Mouse (Mus musculus): ENCODE measurements around the gene Zfp62. TPM values are rescaled to one million over a fixed set of nuclear protein-coding genes. Genes with fewer than 3 reads are reported as not detected.

Zfp62 gene
- polyA plus RNA-seq, 1 experiment from 2014 or later = 11.7 TPM

- H3K4me2 ChIP-seq (ENCODE audit: low read depth, low read length) = peak within 1 kb of the TSS; percentile 98
- peak within 1 kb of the TSS; percentile 74 for H3K4me3 ChIP-seq (ENCODE audit: low read depth, low read length)
- H3K27ac ChIP-seq (ENCODE audit: low read length) = peak within 1 kb of the TSS; percentile 95
- H3K36me3 ChIP-seq (ENCODE audit: control insufficient read depth, insufficient read depth) = no peaks in the 10 kb centered on the region
- no peaks in the 10 kb centered on the region for H3K27me3 ChIP-seq (ENCODE audit: control insufficient read depth, insufficient read depth, low read depth, low read length)
- ATAC-seq (ENCODE audit: low read depth) = peak; percentile 88
- peak within 1 kb of the TSS; percentile 75 for H3K9ac ChIP-seq (ENCODE audit: low read depth, low read length)
- under 1% methylated on average over 57 of the region's 60 CpGs for WGBS (ENCODE audit: insufficient replicate concordance)
- no peaks in the 10 kb centered on the region for H3K9me3 ChIP-seq (replicated peaks; ENCODE audit: control insufficient read depth, low read length)
- peaks cover 55% of the 10 kb centered on the region for H3K4me1 ChIP-seq (ENCODE audit: control insufficient read depth, low read depth, low read length)
These were observed 40.9 kb downstream of the Zfp62 start, which contains the start of gene Mgat1 for GRCm38 (mm10) chr11:49243727-49244594. Gene Mgat1, plus strand, starts transcription at chr11:49244191.

- peak overlapping the region; percentile 74 for H3K4me3 ChIP-seq (ENCODE audit: low read depth, low read length)
- no peak for ATAC-seq (ENCODE audit: low read depth)
- H3K27ac ChIP-seq (ENCODE audit: low read length) = peak overlapping the region; percentile 95
- H3K4me1 ChIP-seq (ENCODE audit: control insufficient read depth, low read depth, low read length) = peaks cover 61% of the 10 kb centered on the region
- no peaks in the 10 kb centered on the region for H3K9me3 ChIP-seq (replicated peaks; ENCODE audit: control insufficient read depth, low read length)
- no peaks in the 10 kb centered on the region for H3K27me3 ChIP-seq (ENCODE audit: control insufficient read depth, insufficient read depth, low read depth, low read length)
- peak overlapping the region; percentile 98 for H3K4me2 ChIP-seq (ENCODE audit: low read depth, low read length)
- no peaks in the 10 kb centered on the region for H3K36me3 ChIP-seq (ENCODE audit: control insufficient read depth, insufficient read depth)
- H3K9ac ChIP-seq (ENCODE audit: low read depth, low read length) = peak overlapping the region; percentile 75
- 6% methylated on average over 4 of the region's 4 CpGs for WGBS (ENCODE audit: insufficient replicate concordance)
These were observed 41.5 kb downstream of the Zfp62 start for GRCm38 (mm10) chr11:49244595-49244930.

DNA sequence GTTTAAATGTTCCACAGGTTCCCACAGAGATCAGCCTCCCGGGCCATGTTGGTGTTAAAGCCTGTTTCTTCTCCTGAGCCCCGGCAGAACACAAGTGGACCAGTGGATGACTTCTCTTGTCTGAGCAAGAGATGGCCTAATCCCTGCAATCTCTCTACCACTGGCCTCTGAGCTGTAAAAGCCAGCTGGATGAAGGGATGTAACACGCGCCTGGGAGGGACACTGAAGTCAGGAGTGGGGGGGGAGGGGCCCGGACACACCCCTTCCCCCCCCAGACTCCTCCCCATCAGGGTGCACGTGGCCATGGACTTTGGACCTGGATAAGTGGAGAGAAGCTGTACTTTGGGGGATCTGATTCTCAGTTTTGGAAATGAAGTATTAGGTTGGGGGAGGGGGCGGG, 42.1 kb downstream of the Zfp62 start:
- peak overlapping the region; percentile 50 for H3K4me3 ChIP-seq (ENCODE audit: low read depth, low read length)
- H3K36me3 ChIP-seq (ENCODE audit: control insufficient read depth, insufficient read depth) = no peaks in the 10 kb centered on the region
- peak overlapping the region; percentile 95 for H3K27ac ChIP-seq (ENCODE audit: low read length)
- H3K4me2 ChIP-seq (ENCODE audit: low read depth, low read length) = peak overlapping the region; percentile 98
- H3K27me3 ChIP-seq (ENCODE audit: control insufficient read depth, insufficient read depth, low read depth, low read length) = no peaks in the 10 kb centered on the region
- peaks cover 64% of the 10 kb centered on the region for H3K4me1 ChIP-seq (ENCODE audit: control insufficient read depth, low read depth, low read length)
- WGBS (ENCODE audit: insufficient replicate concordance) = 29% methylated on average over 7 of the region's 7 CpGs
- H3K9me3 ChIP-seq (replicated peaks; ENCODE audit: control insufficient read depth, low read length) = no peaks in the 10 kb centered on the region
- ATAC-seq (ENCODE audit: low read depth) = no peak
- H3K9ac ChIP-seq (ENCODE audit: low read depth, low read length) = peak overlapping the region; percentile 54; the same call in 1 of the 2 replicates

GRCm38 (mm10) chr11:49245634-49246415, 42.7 kb downstream of the Zfp62 start:
- Histone ChIP-seq H3K36me3 (ENCODE audit: control insufficient read depth, insufficient read depth) (no peaks in the 10 kb centered on the region), H3K27ac (ENCODE audit: low read length) (peak overlapping the region; percentile 95), H3K4me3 (ENCODE audit: low read depth, low read length) (peak overlapping the region; percentile 50), H3K9me3 (replicated peaks; ENCODE audit: control insufficient read depth, low read length) (no peaks in the 10 kb centered on the region), H3K4me1 (ENCODE audit: control insufficient read depth, low read depth, low read length) (peaks cover 64% of the 10 kb centered on the region), H3K9ac (ENCODE audit: low read depth, low read length) (peak overlapping the region; percentile 54), H3K27me3 (ENCODE audit: control insufficient read depth, insufficient read depth, low read depth, low read length) (no peaks in the 10 kb centered on the region), H3K4me2 (ENCODE audit: low read depth, low read length) (peak overlapping the region; percentile 98)
- WGBS (ENCODE audit: insufficient replicate concordance) = 7% methylated on average over 12 of the region's 12 CpGs
- ATAC-seq (ENCODE audit: low read depth) = no peak

DNA sequence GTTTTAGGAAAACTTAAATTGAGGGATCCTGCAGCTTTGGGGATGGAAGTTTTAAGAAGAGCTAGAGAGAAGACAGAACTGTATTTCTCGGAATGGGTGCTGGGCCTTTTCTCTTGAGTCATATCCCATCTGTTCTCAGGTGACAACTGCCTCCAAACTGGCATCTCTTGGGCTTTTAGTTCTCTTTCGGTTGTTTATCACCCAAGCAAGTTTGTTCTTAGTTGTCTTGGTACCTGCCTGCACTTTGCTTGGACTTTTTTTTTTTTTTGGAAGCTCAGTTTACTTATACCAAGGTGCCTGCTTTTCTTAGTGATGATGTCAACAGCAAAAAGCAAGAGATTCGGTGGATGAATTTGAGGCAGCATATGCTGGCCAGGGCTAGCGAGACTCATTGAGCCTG, 43.4 kb downstream of the Zfp62 start:
- H3K4me3 ChIP-seq (ENCODE audit: low read depth, low read length) = peak overlapping the region; percentile 50
- H3K9me3 ChIP-seq (replicated peaks; ENCODE audit: control insufficient read depth, low read length) = no peaks in the 10 kb centered on the region
- peaks cover 70% of the 10 kb centered on the region for H3K4me1 ChIP-seq (ENCODE audit: control insufficient read depth, low read depth, low read length)
- H3K9ac ChIP-seq (ENCODE audit: low read depth, low read length) = no peak overlapping the region
- no peaks in the 10 kb centered on the region for H3K36me3 ChIP-seq (ENCODE audit: control insufficient read depth, insufficient read depth)
- H3K27me3 ChIP-seq (ENCODE audit: control insufficient read depth, insufficient read depth, low read depth, low read length) = no peaks in the 10 kb centered on the region
- no peak for ATAC-seq (ENCODE audit: low read depth)
- H3K4me2 ChIP-seq (ENCODE audit: low read depth, low read length) = peak overlapping the region; percentile 98
- H3K27ac ChIP-seq (ENCODE audit: low read length) = peak overlapping the region; percentile 95; the same call in 1 of the 2 replicates
- 62% methylated on average over 4 of the region's 4 CpGs for WGBS (ENCODE audit: insufficient replicate concordance)

GRCm38 (mm10) chr11:49247255-49247654, 44.2 kb downstream of the Zfp62 start:
- peak overlapping the region; percentile 98 for H3K4me2 ChIP-seq (ENCODE audit: low read depth, low read length)
- H3K4me3 ChIP-seq (ENCODE audit: low read depth, low read length) = peak overlapping the region; percentile 28; the same call in 1 of the 2 replicates

GRCm38 (mm10) chr11:49248226-49248973, 45.3 kb downstream of the Zfp62 start:
- WGBS (ENCODE audit: insufficient replicate concordance) = 47% methylated on average over 6 of the region's 6 CpGs
- H3K27ac ChIP-seq (ENCODE audit: low read length) = peak overlapping the region; percentile 94
- peak overlapping the region; percentile 42; the same call in 1 of the 2 replicates for H3K9ac ChIP-seq (ENCODE audit: low read depth, low read length)
- H3K9me3 ChIP-seq (replicated peaks; ENCODE audit: control insufficient read depth, low read length) = no peaks in the 10 kb centered on the region
- peak overlapping the region; percentile 98 for H3K4me2 ChIP-seq (ENCODE audit: low read depth, low read length)
- H3K27me3 ChIP-seq (ENCODE audit: control insufficient read depth, insufficient read depth, low read depth, low read length) = no peaks in the 10 kb centered on the region
- no peak for ATAC-seq (ENCODE audit: low read depth)
- H3K36me3 ChIP-seq (ENCODE audit: control insufficient read depth, insufficient read depth) = peaks cover 7% of the 10 kb centered on the region
- no peak overlapping the region for H3K4me3 ChIP-seq (ENCODE audit: low read depth, low read length)
- peaks cover 80% of the 10 kb centered on the region for H3K4me1 ChIP-seq (ENCODE audit: control insufficient read depth, low read depth, low read length)

More at GRCm38 (mm10) chr11:49247255-49247654, 44.2 kb downstream of the Zfp62 start:
- Histone ChIP-seq H3K36me3 (ENCODE audit: control insufficient read depth, insufficient read depth) (no peaks in the 10 kb centered on the region), H3K4me1 (ENCODE audit: control insufficient read depth, low read depth, low read length) (peaks cover 78% of the 10 kb centered on the region), H3K27me3 (ENCODE audit: control insufficient read depth, insufficient read depth, low read depth, low read length) (no peaks in the 10 kb centered on the region), H3K9ac (ENCODE audit: low read depth, low read length) (peak overlapping the region; percentile 42; the same call in 1 of the 2 replicates), H3K9me3 (replicated peaks; ENCODE audit: control insufficient read depth, low read length) (no peaks in the 10 kb centered on the region), H3K27ac (ENCODE audit: low read length) (peak overlapping the region; percentile 54; the same call in 1 of the 2 replicates)
- no peak for ATAC-seq (ENCODE audit: low read depth)
- WGBS (ENCODE audit: insufficient replicate concordance) = 32% methylated on average over 2 of the region's 2 CpGs

GRCm38 (mm10) chr11:49248974-49249700, 46.0 kb downstream of the Zfp62 start:
- Histone ChIP-seq H3K27ac (ENCODE audit: low read length) (peak overlapping the region; percentile 94), H3K9ac (ENCODE audit: low read depth, low read length) (peak overlapping the region; percentile 96; the same call in 1 of the 2 replicates), H3K27me3 (ENCODE audit: control insufficient read depth, insufficient read depth, low read depth, low read length) (no peaks in the 10 kb centered on the region), H3K36me3 (ENCODE audit: control insufficient read depth, insufficient read depth) (peaks cover 13% of the 10 kb centered on the region), H3K4me1 (ENCODE audit: control insufficient read depth, low read depth, low read length) (peaks cover 82% of the 10 kb centered on the region), H3K4me3 (ENCODE audit: low read depth, low read length) (peak overlapping the region; percentile 84; the same call in 1 of the 2 replicates), H3K9me3 (replicated peaks; ENCODE audit: control insufficient read depth, low read length) (no peaks in the 10 kb centered on the region), H3K4me2 (ENCODE audit: low read depth, low read length) (peak overlapping the region; percentile 80)
- 47% methylated on average over 6 of the region's 6 CpGs for WGBS (ENCODE audit: insufficient replicate concordance)
- ATAC-seq (ENCODE audit: low read depth) = no peak

Measured in liver, embryonic 16.5 days (tissue).